Mouse (Mus musculus): ENCODE measurements around the gene Ehf.

The Ehf gene

GRCm38 (mm10) chr2:103303132-103303531, at the start of gene Ehf:
TSS of gene Ehf (minus strand) at chr2:103303278.
- no peak for ATAC-seq (ENCODE audit: insufficient number of reproducible peaks, low FRiP score, low TSS enrichment)

- no peak for ATAC-seq (ENCODE audit: insufficient number of reproducible peaks, low FRiP score, low TSS enrichment)
Observed at GRCm38 (mm10) chr2:103347417-103347891, 44.4 kb upstream of the Ehf start.

- no peak for ATAC-seq (ENCODE audit: insufficient number of reproducible peaks, low FRiP score, low TSS enrichment)
Observed at GRCm38 (mm10) chr2:103346751-103347289, 43.7 kb upstream of the Ehf start.

GRCm38 (mm10) chr2:103343611-103344010, 40.5 kb upstream of the Ehf start:
- no peak for ATAC-seq (ENCODE audit: insufficient number of reproducible peaks, low FRiP score, low TSS enrichment)

GRCm38 (mm10) chr2:103342123-103342522, 39.0 kb upstream of the Ehf start:
- ATAC-seq (ENCODE audit: insufficient number of reproducible peaks, low FRiP score, low TSS enrichment): no peak

- no peak for ATAC-seq (ENCODE audit: insufficient number of reproducible peaks, low FRiP score, low TSS enrichment)
Observed at GRCm38 (mm10) chr2:103341375-103341971, 38.4 kb upstream of the Ehf start.

GRCm38 (mm10) chr2:103338706-103339105, 35.6 kb upstream of the Ehf start:
- ATAC-seq (ENCODE audit: insufficient number of reproducible peaks, low FRiP score, low TSS enrichment): no peak

- no peak for ATAC-seq (ENCODE audit: insufficient number of reproducible peaks, low FRiP score, low TSS enrichment)
Observed at GRCm38 (mm10) chr2:103337370-103337769, 34.3 kb upstream of the Ehf start.

- ATAC-seq (ENCODE audit: insufficient number of reproducible peaks, low FRiP score, low TSS enrichment): no peak
Observed at GRCm38 (mm10) chr2:103336621-103337020, 33.5 kb upstream of the Ehf start.

- ATAC-seq (ENCODE audit: insufficient number of reproducible peaks, low FRiP score, low TSS enrichment): no peak
Observed at GRCm38 (mm10) chr2:103336000-103336399, 32.9 kb upstream of the Ehf start.

- ATAC-seq (ENCODE audit: insufficient number of reproducible peaks, low FRiP score, low TSS enrichment): no peak
Observed at GRCm38 (mm10) chr2:103331666-103332191, 28.7 kb upstream of the Ehf start.

GRCm38 (mm10) chr2:103328731-103329130, 25.7 kb upstream of the Ehf start:
- ATAC-seq (ENCODE audit: insufficient number of reproducible peaks, low FRiP score, low TSS enrichment): no peak

GRCm38 (mm10) chr2:103325301-103326048, 22.4 kb upstream of the Ehf start:
- ATAC-seq (ENCODE audit: insufficient number of reproducible peaks, low FRiP score, low TSS enrichment): no peak

- ATAC-seq (ENCODE audit: insufficient number of reproducible peaks, low FRiP score, low TSS enrichment): no peak
Observed at GRCm38 (mm10) chr2:103324320-103324719, 21.2 kb upstream of the Ehf start.

- no peak for ATAC-seq (ENCODE audit: insufficient number of reproducible peaks, low FRiP score, low TSS enrichment)
Observed at GRCm38 (mm10) chr2:103322171-103322570, 19.1 kb upstream of the Ehf start.

GRCm38 (mm10) chr2:103321638-103322037, 18.6 kb upstream of the Ehf start:
- no peak for ATAC-seq (ENCODE audit: insufficient number of reproducible peaks, low FRiP score, low TSS enrichment)

- no peak for ATAC-seq (ENCODE audit: insufficient number of reproducible peaks, low FRiP score, low TSS enrichment)
Observed at GRCm38 (mm10) chr2:103314002-103314401, 10.9 kb upstream of the Ehf start.

- no peak for ATAC-seq (ENCODE audit: insufficient number of reproducible peaks, low FRiP score, low TSS enrichment)
Observed at GRCm38 (mm10) chr2:103312640-103313039, 9.6 kb upstream of the Ehf start.

- ATAC-seq (ENCODE audit: insufficient number of reproducible peaks, low FRiP score, low TSS enrichment): no peak
Observed at GRCm38 (mm10) chr2:103310663-103311062, 7.6 kb upstream of the Ehf start.

- ATAC-seq (ENCODE audit: insufficient number of reproducible peaks, low FRiP score, low TSS enrichment): no peak
Observed at GRCm38 (mm10) chr2:103306686-103307085, 3.6 kb upstream of the Ehf start.

GRCm38 (mm10) chr2:103302669-103303068, 409 bp downstream of the Ehf start:
- no peak for ATAC-seq (ENCODE audit: insufficient number of reproducible peaks, low FRiP score, low TSS enrichment)
